Mouse (Mus musculus): ENCODE results near the gene Aes. TPM values are rescaled to one million over a fixed set of nuclear protein-coding genes. Genes with fewer than 3 reads are reported as not detected.
A peak's percentile ranks its signal among the peaks of the same experiment; 100 is the strongest.

Gene Aes
- polyA plus RNA-seq, 1 experiment from 2014 or later, result 324 TPM

DNA sequence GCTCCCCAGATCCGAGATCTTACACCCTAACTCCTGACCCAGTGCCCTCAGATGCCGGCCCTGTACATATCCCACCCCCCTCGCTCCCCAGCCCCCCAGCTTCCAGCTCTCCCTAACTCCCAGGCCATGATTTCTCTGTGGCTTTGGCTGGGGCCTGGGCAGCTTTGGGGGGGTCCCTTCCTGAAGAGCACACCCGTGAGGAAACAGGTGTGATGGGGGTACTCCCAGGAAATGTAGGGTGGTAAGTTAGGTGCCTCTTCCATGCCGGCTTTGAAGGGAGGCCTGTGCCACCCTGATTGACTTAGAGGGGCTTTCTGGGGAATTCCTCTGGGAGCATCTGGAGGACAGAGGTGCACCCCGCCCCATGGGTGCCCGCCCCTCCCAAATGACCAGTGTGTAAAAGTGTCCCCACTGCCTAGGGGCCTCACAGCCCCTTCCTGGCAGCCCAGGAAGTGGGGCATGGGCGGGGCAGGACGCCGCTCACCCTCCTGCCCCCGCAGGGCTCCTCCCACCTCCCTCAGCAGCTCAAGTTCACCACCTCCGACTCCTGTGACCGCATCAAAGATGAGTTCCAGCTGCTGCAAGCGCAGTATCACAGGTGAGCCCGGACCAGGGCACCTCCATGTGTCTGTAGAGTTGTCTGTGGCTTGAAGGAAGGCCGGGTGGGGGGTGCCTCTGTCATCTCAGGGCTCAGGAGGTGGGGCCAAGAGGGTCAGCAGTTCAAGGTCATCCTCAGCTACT lies 1.6 kb downstream of the Aes start:
- H3K27ac ChIP-seq (ENCODE audit: low read depth, low read length), result no peak overlapping the region
- H3K36me3 ChIP-seq (ENCODE audit: control insufficient read depth, insufficient read depth, low read length), result peaks cover 2% of the 10 kb centered on the region; the same call in 1 of the 2 replicates
- peaks cover 23% of the 10 kb centered on the region for H3K4me1 ChIP-seq (replicated peaks; ENCODE audit: control insufficient read depth, insufficient read depth, low read length)
- H3K9me3 ChIP-seq (ENCODE audit: control insufficient read depth, low read length), result no peaks in the 10 kb centered on the region
- 32% methylated on average over 16 of the region's 16 CpGs for WGBS
- H3K4me2 ChIP-seq (ENCODE audit: low read depth, low read length, severe bottlenecking), result peak overlapping the region; percentile 90
- ATAC-seq (replicated peaks; ENCODE audit: low FRiP score), result no peak
- H3K27me3 ChIP-seq (ENCODE audit: control insufficient read depth, insufficient read depth, low read length), result peaks cover 14% of the 10 kb centered on the region
- H3K4me3 ChIP-seq (ENCODE audit: low read depth, low read length), result peak overlapping the region; percentile 73
- peak overlapping the region; percentile 96 for H3K9ac ChIP-seq (ENCODE audit: low read length)
- DNase-seq (ENCODE audit: low spot score), result no peak

DNA sequence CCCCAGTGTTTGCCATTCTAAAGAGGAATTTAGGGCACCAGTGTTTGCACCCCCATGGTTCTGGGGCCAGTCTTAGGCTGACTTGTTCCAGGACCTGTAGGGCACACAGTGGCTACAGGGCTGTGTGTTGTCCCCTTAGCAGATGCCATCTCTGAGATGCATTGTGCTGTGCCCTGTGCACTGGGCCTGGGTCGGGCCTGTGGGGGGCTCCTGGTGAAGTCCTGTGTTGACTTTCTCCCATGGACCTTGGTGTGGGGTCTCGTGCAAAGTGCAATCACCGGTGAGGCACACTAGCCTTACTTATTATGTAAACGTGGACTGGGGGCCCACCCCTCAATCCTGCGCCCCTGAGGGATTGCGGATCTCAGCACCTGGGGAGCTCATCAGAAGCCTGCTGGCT lies 3.1 kb downstream of the Aes start:
- WGBS, result 77% methylated on average over 6 of the region's 6 CpGs
- H3K4me3 ChIP-seq (ENCODE audit: low read depth, low read length), result no peak overlapping the region
- H3K27me3 ChIP-seq (ENCODE audit: control insufficient read depth, insufficient read depth, low read length), result peaks cover 28% of the 10 kb centered on the region
- no peak overlapping the region; the same call in 1 of the 2 replicates for H3K9ac ChIP-seq (ENCODE audit: low read length)
- H3K27ac ChIP-seq (ENCODE audit: low read depth, low read length), result no peak overlapping the region
- no peaks in the 10 kb centered on the region for H3K9me3 ChIP-seq (ENCODE audit: control insufficient read depth, low read length)
- DNase-seq (ENCODE audit: low spot score) (no peak), ATAC-seq (replicated peaks; ENCODE audit: low FRiP score) (no peak)
- H3K4me2 ChIP-seq (ENCODE audit: low read depth, low read length, severe bottlenecking), result no peak overlapping the region
- H3K4me1 ChIP-seq (replicated peaks; ENCODE audit: control insufficient read depth, insufficient read depth, low read length), result peaks cover 23% of the 10 kb centered on the region
- H3K36me3 ChIP-seq (ENCODE audit: control insufficient read depth, insufficient read depth, low read length), result peaks cover 2% of the 10 kb centered on the region; the same call in 1 of the 2 replicates

DNA sequence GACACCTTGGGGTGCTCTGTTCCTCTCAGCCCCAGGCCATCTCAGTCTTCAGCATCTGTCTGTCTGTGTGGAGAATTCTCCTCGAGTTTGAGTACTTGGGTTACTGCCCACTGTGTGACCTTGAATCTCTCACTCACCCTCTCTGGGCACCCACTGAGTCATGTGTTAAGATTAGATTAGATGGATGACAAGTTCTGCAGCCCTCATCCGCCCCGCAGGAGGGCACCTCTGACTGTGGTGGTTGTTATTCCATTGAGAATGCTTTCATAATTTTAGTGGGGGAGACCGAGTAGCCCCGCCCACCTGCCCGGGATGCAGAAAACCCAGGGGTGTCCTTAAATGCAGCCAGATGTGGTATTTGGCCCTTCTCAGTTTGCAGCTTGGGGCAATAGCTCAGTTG lies 4.2 kb downstream of the Aes start:
- no peak for DNase-seq (ENCODE audit: low spot score)
- peaks cover 34% of the 10 kb centered on the region for H3K27me3 ChIP-seq (ENCODE audit: control insufficient read depth, insufficient read depth, low read length)
- no peak overlapping the region for H3K27ac ChIP-seq (ENCODE audit: low read depth, low read length)
- H3K36me3 ChIP-seq (ENCODE audit: control insufficient read depth, insufficient read depth, low read length), result peaks cover 2% of the 10 kb centered on the region; the same call in 1 of the 2 replicates
- no peak overlapping the region for H3K4me3 ChIP-seq (ENCODE audit: low read depth, low read length)
- peaks cover 26% of the 10 kb centered on the region for H3K4me1 ChIP-seq (replicated peaks; ENCODE audit: control insufficient read depth, insufficient read depth, low read length)
- ATAC-seq (replicated peaks; ENCODE audit: low FRiP score), result no peak
- WGBS, result 47% methylated on average over 6 of the region's 6 CpGs
- peak overlapping the region; percentile 31; the same call in 1 of the 2 replicates for H3K4me2 ChIP-seq (ENCODE audit: low read depth, low read length, severe bottlenecking)
- H3K9me3 ChIP-seq (ENCODE audit: control insufficient read depth, low read length), result no peaks in the 10 kb centered on the region
- H3K9ac ChIP-seq (ENCODE audit: low read length), result no peak overlapping the region

DNA sequence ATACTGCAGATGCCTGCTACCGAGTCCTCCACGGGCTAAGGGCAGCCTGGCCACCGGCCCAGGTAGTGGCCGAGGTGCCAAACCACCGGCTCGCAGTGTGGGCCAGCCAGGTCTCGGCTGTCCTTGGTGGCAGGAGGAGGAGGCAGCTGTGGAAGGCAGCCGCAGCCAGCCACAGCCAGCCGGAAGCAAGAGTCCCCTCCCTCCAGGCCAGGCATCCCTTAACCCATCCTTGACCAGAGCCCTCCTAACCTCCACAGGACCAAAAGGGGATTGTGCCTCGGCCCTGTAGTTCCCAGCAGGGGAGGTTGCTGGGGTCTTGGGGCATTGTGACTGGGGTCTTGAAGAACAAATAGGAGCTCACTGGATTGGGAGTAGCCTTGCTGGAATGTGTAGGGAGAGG lies 4.9 kb downstream of the Aes start:
- Histone ChIP-seq H3K9me3 (ENCODE audit: control insufficient read depth, low read length) (no peaks in the 10 kb centered on the region), H3K27ac (ENCODE audit: low read depth, low read length) (no peak overlapping the region), H3K27me3 (ENCODE audit: control insufficient read depth, insufficient read depth, low read length) (peaks cover 38% of the 10 kb centered on the region), H3K36me3 (ENCODE audit: control insufficient read depth, insufficient read depth, low read length) (peaks cover 2% of the 10 kb centered on the region; the same call in 1 of the 2 replicates), H3K4me2 (ENCODE audit: low read depth, low read length, severe bottlenecking) (peak overlapping the region; percentile 31; the same call in 1 of the 2 replicates), H3K4me1 (replicated peaks; ENCODE audit: control insufficient read depth, insufficient read depth, low read length) (peaks cover 32% of the 10 kb centered on the region), H3K9ac (ENCODE audit: low read length) (0 out of 2 replicates have a peak overlapping the region, but pooled peaks have one; percentile 21), H3K4me3 (ENCODE audit: low read depth, low read length) (0 out of 2 replicates have a peak overlapping the region, but pooled peaks have one; percentile 9)
- ATAC-seq (replicated peaks; ENCODE audit: low FRiP score) (no peak), DNase-seq (ENCODE audit: low spot score) (no peak)
- WGBS, result 3% methylated on average over 10 of the region's 10 CpGs

DNA sequence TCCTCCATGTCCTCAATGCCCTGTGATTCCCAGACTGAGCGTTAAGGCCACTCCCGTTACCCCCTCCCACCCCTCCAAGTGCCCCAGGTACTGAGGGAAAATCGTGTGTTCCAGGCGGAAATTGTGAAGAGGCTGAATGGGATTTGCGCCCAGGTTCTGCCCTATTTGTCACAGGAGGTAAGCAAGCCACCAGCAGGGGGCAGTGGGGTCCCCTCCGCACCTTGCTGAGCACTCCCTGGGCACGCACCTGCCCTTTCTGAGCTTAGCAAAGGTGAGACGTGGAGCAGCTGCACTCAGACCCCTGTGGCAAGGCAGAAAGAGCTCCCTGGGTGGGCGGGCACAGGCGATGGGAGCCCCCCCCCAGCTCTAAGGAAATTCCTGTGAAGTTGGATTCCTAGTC lies 5.4 kb downstream of the Aes start:
- H3K27me3 ChIP-seq (ENCODE audit: control insufficient read depth, insufficient read depth, low read length), result peaks cover 43% of the 10 kb centered on the region

DNA sequence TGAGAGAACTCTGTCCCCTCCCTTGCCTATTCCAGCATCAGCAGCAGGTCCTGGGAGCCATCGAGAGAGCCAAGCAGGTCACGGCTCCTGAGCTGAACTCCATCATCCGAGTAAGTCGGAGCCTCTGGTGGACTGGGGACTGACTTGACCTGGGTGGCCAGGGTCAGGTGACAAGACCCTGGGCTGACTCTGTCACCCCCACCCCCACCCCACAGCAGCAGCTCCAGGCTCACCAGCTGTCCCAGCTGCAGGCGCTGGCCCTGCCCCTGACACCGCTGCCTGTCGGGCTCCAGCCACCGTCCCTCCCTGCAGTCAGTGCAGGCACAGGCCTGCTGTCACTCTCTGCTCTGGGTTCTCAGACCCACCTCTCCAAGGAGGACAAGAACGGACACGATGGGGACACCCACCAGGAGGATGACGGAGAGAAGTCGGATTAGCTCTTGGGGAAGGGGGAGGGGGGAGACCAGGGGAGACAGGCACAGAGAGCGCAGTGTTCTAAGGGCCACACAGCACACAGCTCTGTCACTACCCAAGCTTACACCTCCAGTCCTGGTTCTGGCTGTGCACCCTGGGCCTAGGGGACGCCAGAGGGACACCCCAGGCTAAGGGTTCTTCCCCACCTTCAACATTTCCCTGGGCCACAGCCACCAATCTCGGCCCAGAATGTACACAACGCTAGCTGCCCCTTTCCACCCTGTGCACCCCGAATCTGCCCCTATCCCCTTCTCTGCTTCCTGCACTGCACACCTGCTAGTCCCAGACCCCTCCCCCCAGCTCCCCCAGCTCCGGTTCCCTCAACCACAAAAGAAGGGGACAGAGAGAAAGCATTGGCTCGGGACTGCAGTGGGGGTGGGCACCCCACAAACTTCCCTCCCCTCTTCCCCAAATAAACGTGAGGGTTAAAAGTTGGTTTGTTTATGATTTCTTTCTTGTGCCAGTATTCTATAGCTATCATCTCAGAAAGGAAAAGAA lies 6.3 kb downstream of the Aes start:
- DNase-seq (ENCODE audit: low spot score) (no peak), ATAC-seq (replicated peaks; ENCODE audit: low FRiP score) (no peak)
- H3K4me1 ChIP-seq (replicated peaks; ENCODE audit: control insufficient read depth, insufficient read depth, low read length), result peaks cover 42% of the 10 kb centered on the region
- H3K9me3 ChIP-seq (ENCODE audit: control insufficient read depth, low read length), result no peaks in the 10 kb centered on the region
- H3K9ac ChIP-seq (ENCODE audit: low read length), result no peak overlapping the region
- H3K27ac ChIP-seq (ENCODE audit: low read depth, low read length), result no peak overlapping the region
- H3K27me3 ChIP-seq (ENCODE audit: control insufficient read depth, insufficient read depth, low read length), result peaks cover 44% of the 10 kb centered on the region
- peaks cover 2% of the 10 kb centered on the region; the same call in 1 of the 2 replicates for H3K36me3 ChIP-seq (ENCODE audit: control insufficient read depth, insufficient read depth, low read length)
- H3K4me2 ChIP-seq (ENCODE audit: low read depth, low read length, severe bottlenecking), result no peak overlapping the region
- no peak overlapping the region for H3K4me3 ChIP-seq (ENCODE audit: low read depth, low read length)
- WGBS, result 23% methylated on average over 20 of the region's 20 CpGs

More for the DNA sequence above, 5.4 kb downstream of the Aes start:
- Histone ChIP-seq H3K9me3 (ENCODE audit: control insufficient read depth, low read length) (no peaks in the 10 kb centered on the region), H3K4me3 (ENCODE audit: low read depth, low read length) (no peak overlapping the region), H3K4me2 (ENCODE audit: low read depth, low read length, severe bottlenecking) (no peak overlapping the region), H3K9ac (ENCODE audit: low read length) (no peak overlapping the region), H3K27ac (ENCODE audit: low read depth, low read length) (no peak overlapping the region), H3K36me3 (ENCODE audit: control insufficient read depth, insufficient read depth, low read length) (peaks cover 2% of the 10 kb centered on the region; the same call in 1 of the 2 replicates), H3K4me1 (replicated peaks; ENCODE audit: control insufficient read depth, insufficient read depth, low read length) (peaks cover 37% of the 10 kb centered on the region)
- 6% methylated on average over 10 of the region's 10 CpGs for WGBS
- DNase-seq (ENCODE audit: low spot score), result peak; percentile 84
- no peak for ATAC-seq (replicated peaks; ENCODE audit: low FRiP score)

DNA sequence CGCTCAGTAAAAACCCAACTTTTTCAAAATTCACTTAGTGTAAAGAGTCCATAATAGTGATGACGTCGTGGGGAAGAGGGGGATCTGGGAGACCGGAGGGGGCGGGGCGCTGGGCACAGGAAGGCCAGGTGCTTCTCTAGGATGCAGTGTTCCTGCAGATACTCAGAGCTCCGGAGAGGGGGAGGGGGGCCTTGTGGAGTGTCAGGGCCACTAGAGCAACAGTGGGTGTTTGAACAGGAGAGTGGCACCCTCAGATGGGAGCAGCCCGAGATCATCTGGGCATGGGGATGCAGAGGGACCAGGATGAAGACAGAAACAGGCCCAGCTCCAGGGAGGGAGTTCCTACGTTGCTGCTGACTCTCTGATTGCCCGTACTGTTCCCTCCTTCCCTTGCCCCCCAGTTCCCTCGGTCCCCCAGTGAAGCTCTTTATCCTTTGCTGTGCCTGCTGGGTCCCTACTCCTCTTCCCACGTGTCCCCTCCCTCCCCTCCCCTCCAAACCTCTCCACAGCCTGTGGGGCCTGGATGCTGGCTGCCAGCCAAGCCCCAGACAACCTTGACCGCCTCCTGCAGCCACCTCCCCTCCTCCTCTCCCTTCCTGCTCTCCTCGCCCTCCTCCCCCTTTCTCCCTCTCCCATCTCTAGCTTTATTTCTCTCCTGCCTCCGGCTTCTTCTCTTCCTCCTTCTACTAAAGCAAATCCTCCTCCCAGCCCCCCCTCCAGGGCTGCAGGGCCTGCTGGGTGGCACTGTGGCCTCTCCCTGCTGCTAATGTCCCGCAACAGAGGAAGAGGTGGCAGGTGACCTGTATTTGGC lies 9.3 kb downstream of the Aes start:
- WGBS, result 11% methylated on average over 16 of the region's 16 CpGs
- Histone ChIP-seq H3K9me3 (ENCODE audit: control insufficient read depth, low read length) (no peaks in the 10 kb centered on the region), H3K4me3 (ENCODE audit: low read depth, low read length) (no peak overlapping the region), H3K9ac (ENCODE audit: low read length) (peak overlapping the region; percentile 29), H3K4me2 (ENCODE audit: low read depth, low read length, severe bottlenecking) (peak overlapping the region; percentile 35), H3K27me3 (ENCODE audit: control insufficient read depth, insufficient read depth, low read length) (peaks cover 63% of the 10 kb centered on the region), H3K36me3 (ENCODE audit: control insufficient read depth, insufficient read depth, low read length) (peaks cover 2% of the 10 kb centered on the region; the same call in 1 of the 2 replicates), H3K27ac (ENCODE audit: low read depth, low read length) (peak overlapping the region; percentile 41), H3K4me1 (replicated peaks; ENCODE audit: control insufficient read depth, insufficient read depth, low read length) (peaks cover 45% of the 10 kb centered on the region)
- ATAC-seq (replicated peaks; ENCODE audit: low FRiP score), result 0 out of 2 replicates have a peak, but pooled peaks have one; percentile 2
- DNase-seq (ENCODE audit: low spot score), result peak; percentile 83

Measured in forebrain, embryonic 11.5 days (tissue).